Mouse (Mus musculus): Measurements from ENCODE around the gene Gm17617.

DNA sequence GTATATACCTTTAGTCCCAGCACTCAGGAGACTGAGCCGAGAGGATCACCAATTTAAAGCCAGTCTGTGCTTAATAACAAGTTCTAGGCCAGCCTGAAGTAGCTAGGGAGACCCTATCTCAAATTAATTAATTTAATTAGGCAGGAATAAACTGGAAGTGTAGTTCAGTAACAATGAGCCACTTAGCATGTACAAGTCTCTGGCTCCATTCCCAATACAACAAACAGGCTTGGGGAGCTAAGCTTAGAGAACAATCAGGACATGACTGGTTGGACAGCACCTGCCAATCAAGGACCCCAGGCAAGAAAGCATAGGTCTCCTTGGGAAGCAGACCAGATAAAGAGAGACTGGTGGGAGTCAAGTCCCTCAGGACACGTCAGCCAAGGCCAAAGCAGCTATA lies 6.9 kb upstream of the Gm17617 start:
- TF ChIP-seq POLR2A (IDR thresholded peaks at IDR 0.05; ENCODE audit: low read depth, low read length) (no peak), CTCF (IDR thresholded peaks at IDR 0.05; ENCODE audit: borderline replicate concordance, insufficient read depth, low read length) (no peak)
